Mouse (Mus musculus): Measurements from ENCODE around the gene Dydc1. TPM values are rescaled to one million over a fixed set of nuclear protein-coding genes. Genes with fewer than 3 reads are reported as not detected.

Dydc1 gene
- polyA plus RNA-seq, 1 experiment from 2014 or later: not detected

DNA sequence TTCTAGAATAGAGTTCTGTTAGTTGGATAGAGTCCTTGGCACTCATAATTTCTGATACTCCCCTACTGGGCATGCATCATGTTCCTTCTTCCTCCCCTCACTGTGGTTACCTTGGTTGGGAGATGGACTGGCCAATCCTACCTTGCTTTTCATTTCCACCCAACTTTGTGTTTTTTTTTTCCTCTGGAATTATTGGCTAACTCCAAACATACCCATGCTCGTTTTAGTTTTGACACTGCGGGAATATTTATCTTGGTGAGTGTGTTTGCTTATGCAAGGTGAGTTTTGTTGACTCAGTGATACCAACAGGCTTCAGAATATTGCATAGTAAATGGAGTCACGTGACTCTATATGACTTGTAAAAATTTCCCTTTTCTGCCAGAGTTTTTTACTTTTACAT is 28.0 kb downstream of the Dydc1 start:
- no peak overlapping the region for H3K4me3 ChIP-seq (replicated peaks)
- 88% methylated on average over 3 of the region's 3 CpGs for WGBS
- H3K27me3 ChIP-seq: no peaks in the 10 kb centered on the region
- H3K27ac ChIP-seq: no peak overlapping the region
- ATAC-seq (ENCODE audit: insufficient number of reproducible peaks, insufficient read depth, low FRiP score, low TSS enrichment, low read depth): no peak
- H3K4me2 ChIP-seq: no peak overlapping the region
- H3K4me1 ChIP-seq (replicated peaks): no peaks in the 10 kb centered on the region
- H3K9me3 ChIP-seq: no peaks in the 10 kb centered on the region
- no peak overlapping the region for H3K9ac ChIP-seq (replicated peaks)
- H3K36me3 ChIP-seq: no peaks in the 10 kb centered on the region

DNA sequence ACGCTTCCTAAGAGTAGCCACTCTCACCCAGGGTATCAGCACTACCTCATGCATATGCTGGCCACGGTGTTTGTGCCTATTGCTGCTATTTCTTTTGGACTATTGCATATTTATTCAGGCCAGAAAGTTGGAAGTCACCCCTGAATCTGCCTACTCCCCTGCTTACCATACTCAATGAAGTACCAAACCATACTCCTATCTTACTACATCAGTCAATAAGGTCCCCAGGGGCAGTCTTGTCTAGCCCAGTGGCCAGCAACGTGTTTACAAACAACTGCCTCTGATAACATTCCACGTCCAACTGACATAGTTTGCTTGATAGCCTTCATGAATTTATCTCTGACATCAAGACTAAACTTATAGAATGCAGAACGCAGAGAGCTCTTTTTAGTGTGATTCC is 28.5 kb downstream of the Dydc1 start:
- Histone ChIP-seq H3K27ac (no peak overlapping the region), H3K4me3 (replicated peaks) (no peak overlapping the region), H3K4me1 (replicated peaks) (no peaks in the 10 kb centered on the region), H3K9ac (replicated peaks) (no peak overlapping the region), H3K4me2 (no peak overlapping the region), H3K9me3 (no peaks in the 10 kb centered on the region), H3K36me3 (no peaks in the 10 kb centered on the region), H3K27me3 (no peaks in the 10 kb centered on the region)
- ATAC-seq (ENCODE audit: insufficient number of reproducible peaks, insufficient read depth, low FRiP score, low TSS enrichment, low read depth): no peak
- 87% methylated on average over 5 of the region's 5 CpGs for WGBS

GRCm38 (mm10) chr14:41102269-41102668 is 29.6 kb downstream of the Dydc1 start:
- no peaks in the 10 kb centered on the region for H3K27me3 ChIP-seq
- no peak overlapping the region for H3K4me2 ChIP-seq
- no peaks in the 10 kb centered on the region for H3K4me1 ChIP-seq (replicated peaks)
- no peak overlapping the region for H3K27ac ChIP-seq
- WGBS: 76% methylated on average over 2 of the region's 2 CpGs
- ATAC-seq (ENCODE audit: insufficient number of reproducible peaks, insufficient read depth, low FRiP score, low TSS enrichment, low read depth): no peak
- H3K9me3 ChIP-seq: no peaks in the 10 kb centered on the region
- H3K4me3 ChIP-seq (replicated peaks): no peak overlapping the region
- no peak overlapping the region for H3K9ac ChIP-seq (replicated peaks)
- H3K36me3 ChIP-seq: no peaks in the 10 kb centered on the region

DNA sequence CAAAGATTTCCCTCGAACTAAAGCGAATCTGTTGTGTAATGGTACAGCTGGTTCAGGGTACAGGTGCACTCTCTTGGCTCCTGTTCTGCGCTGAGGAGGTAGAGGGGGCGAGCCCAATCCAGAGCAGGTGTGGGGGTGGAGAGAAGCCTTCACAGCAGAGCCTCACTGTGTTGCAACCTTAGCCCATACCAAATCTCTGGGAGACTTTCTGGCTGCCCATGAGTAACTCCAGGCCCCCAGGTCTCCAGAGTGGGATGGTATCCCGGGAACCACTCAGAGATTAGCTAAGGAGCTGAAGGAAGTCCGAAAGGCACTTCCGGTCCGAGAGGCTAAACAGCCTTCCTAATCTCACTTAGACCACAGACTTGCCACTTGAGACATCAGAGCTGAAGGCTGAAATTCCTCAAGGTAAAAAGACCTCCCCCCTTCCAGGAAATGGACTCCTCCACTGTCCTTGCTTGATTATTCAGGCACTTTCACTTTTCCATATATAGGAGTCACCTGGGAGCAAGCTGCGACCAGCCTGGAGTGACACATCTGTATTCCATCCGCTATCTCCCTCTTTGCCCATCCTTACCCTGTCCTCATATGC is 32.2 kb downstream of the Dydc1 start, which contains the start of gene Mat1a:
Mat1a (plus strand) TSS at position 183 of the 592 bp plus-strand sequence.
- no peak within 1 kb of the TSS for H3K4me2 ChIP-seq
- H3K27me3 ChIP-seq: no peaks in the 10 kb centered on the region
- H3K4me1 ChIP-seq (replicated peaks): no peaks in the 10 kb centered on the region
- H3K4me3 ChIP-seq (replicated peaks): no peak within 1 kb of the TSS
- no peaks in the 10 kb centered on the region for H3K9me3 ChIP-seq
- no peak within 1 kb of the TSS for H3K27ac ChIP-seq
- WGBS: 74% methylated on average over 10 of the region's 10 CpGs
- H3K9ac ChIP-seq (replicated peaks): no peak within 1 kb of the TSS
- H3K36me3 ChIP-seq: no peaks in the 10 kb centered on the region
- no peak for ATAC-seq (ENCODE audit: insufficient number of reproducible peaks, insufficient read depth, low FRiP score, low TSS enrichment, low read depth)

DNA sequence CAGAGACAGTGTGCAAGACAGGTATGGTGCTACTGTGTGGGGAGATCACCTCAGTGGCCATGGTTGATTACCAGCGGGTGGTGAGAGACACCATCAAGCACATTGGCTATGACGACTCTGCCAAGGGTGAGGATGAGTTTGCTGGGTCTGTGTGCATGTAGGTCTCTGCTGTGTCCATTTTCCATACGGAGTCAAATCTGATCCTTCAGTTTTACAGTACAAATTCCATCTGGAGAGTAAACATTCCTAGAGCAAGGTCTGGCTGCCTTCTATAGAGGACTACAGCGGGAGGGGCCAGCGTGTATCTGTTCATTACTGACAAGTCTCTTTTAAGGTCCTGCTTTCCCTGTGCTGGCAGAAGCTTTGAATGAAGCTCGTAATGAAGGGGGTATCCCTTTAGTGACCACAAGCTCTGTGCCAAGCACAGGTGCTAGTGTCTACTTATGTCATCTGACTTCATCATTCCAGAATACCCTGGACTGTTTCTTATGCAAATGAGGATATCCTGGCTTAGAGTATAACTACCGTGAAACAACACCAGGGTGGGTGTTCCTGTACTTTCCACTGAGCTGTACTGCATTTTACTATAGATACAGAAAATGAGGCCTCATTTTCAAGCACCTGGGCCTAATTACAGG is 38.4 kb downstream of the Dydc1 start:
- no peak overlapping the region for H3K4me2 ChIP-seq
- no peaks in the 10 kb centered on the region for H3K36me3 ChIP-seq
- no peak for ATAC-seq (ENCODE audit: insufficient number of reproducible peaks, insufficient read depth, low FRiP score, low TSS enrichment, low read depth)
- H3K9me3 ChIP-seq: no peaks in the 10 kb centered on the region
- WGBS: 84% methylated on average over 7 of the region's 7 CpGs
- H3K4me3 ChIP-seq (replicated peaks): no peak overlapping the region
- no peak overlapping the region for H3K27ac ChIP-seq
- no peak overlapping the region for H3K9ac ChIP-seq (replicated peaks)
- H3K27me3 ChIP-seq: no peaks in the 10 kb centered on the region
- no peaks in the 10 kb centered on the region for H3K4me1 ChIP-seq (replicated peaks)

- H3K27me3 ChIP-seq: no peaks in the 10 kb centered on the region
- no peak for ATAC-seq (ENCODE audit: insufficient number of reproducible peaks, insufficient read depth, low FRiP score, low TSS enrichment, low read depth)
- H3K4me3 ChIP-seq (replicated peaks): no peak overlapping the region
- H3K9me3 ChIP-seq: no peaks in the 10 kb centered on the region
- H3K9ac ChIP-seq (replicated peaks): no peak overlapping the region
- no peaks in the 10 kb centered on the region for H3K4me1 ChIP-seq (replicated peaks)
- WGBS: 70% methylated on average over 4 of the region's 4 CpGs
- no peaks in the 10 kb centered on the region for H3K36me3 ChIP-seq
- no peak overlapping the region for H3K27ac ChIP-seq
- H3K4me2 ChIP-seq: no peak overlapping the region
Measured at GRCm38 (mm10) chr14:41112944-41113343, 40.2 kb downstream of the Dydc1 start.

- H3K4me2 ChIP-seq: no peak overlapping the region
- WGBS: 91% methylated on average over 3 of the region's 3 CpGs
- H3K9ac ChIP-seq (replicated peaks): no peak overlapping the region
- ATAC-seq (ENCODE audit: insufficient number of reproducible peaks, insufficient read depth, low FRiP score, low TSS enrichment, low read depth): no peak
- no peaks in the 10 kb centered on the region for H3K27me3 ChIP-seq
- no peak overlapping the region for H3K4me3 ChIP-seq (replicated peaks)
- no peak overlapping the region for H3K27ac ChIP-seq
- H3K4me1 ChIP-seq (replicated peaks): no peaks in the 10 kb centered on the region
- no peaks in the 10 kb centered on the region for H3K9me3 ChIP-seq
- no peaks in the 10 kb centered on the region for H3K36me3 ChIP-seq
Measured at GRCm38 (mm10) chr14:41116271-41116670, 43.6 kb downstream of the Dydc1 start.

DNA sequence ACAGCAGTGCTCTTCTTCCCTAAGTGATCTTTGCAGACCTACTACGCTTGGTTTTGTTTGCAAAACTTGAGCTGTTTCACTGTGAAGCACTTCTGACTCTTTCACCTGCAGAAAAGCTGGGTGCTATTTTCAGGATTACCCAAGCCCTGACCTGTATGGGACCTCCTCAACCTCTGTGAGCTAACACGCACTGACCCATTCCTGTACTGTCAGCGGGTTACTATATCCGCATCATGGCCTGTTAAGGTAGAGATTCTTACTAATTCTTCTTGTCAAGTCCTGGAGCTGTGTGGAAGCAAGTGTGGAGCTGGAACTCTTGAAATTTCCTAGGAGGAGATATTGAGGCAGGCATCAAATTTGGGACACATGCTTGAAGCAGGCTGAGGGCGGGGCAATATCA is 52.0 kb downstream of the Dydc1 start:
- Histone ChIP-seq H3K27me3 (no peaks in the 10 kb centered on the region), H3K4me2 (no peak overlapping the region), H3K36me3 (no peaks in the 10 kb centered on the region), H3K27ac (no peak overlapping the region), H3K4me1 (replicated peaks) (no peaks in the 10 kb centered on the region), H3K9ac (replicated peaks) (no peak overlapping the region), H3K4me3 (replicated peaks) (no peak overlapping the region), H3K9me3 (no peaks in the 10 kb centered on the region)
- ATAC-seq (ENCODE audit: insufficient number of reproducible peaks, insufficient read depth, low FRiP score, low TSS enrichment, low read depth): no peak
- WGBS: 90% methylated on average over 5 of the region's 5 CpGs

DNA sequence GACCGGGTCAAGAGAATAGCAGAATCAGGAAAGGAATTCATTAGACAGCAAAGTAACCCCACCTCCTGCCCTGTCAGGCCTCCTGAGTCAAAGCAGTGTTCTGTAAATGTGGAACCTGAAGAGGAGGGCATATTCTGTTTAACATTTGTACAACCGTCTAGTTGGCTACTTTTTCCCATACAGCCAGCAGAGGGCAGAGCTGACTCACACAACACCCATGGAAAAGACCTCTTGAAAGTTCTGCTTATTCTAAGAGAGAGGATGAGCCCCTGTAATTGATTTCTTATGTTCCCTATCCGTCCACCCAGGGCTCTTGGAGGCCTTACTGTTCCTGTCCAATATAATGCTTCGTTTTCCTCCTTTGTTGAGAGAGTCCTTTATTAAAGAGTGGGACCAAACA is 55.3 kb downstream of the Dydc1 start:
- no peak for ATAC-seq (ENCODE audit: insufficient number of reproducible peaks, insufficient read depth, low FRiP score, low TSS enrichment, low read depth)
- Histone ChIP-seq H3K27me3 (no peaks in the 10 kb centered on the region), H3K36me3 (no peaks in the 10 kb centered on the region), H3K4me3 (replicated peaks) (no peak overlapping the region), H3K4me2 (no peak overlapping the region), H3K27ac (no peak overlapping the region), H3K9ac (replicated peaks) (no peak overlapping the region), H3K4me1 (replicated peaks) (no peaks in the 10 kb centered on the region), H3K9me3 (no peaks in the 10 kb centered on the region)
- WGBS: 21% methylated on average over 4 of the region's 4 CpGs

DNA sequence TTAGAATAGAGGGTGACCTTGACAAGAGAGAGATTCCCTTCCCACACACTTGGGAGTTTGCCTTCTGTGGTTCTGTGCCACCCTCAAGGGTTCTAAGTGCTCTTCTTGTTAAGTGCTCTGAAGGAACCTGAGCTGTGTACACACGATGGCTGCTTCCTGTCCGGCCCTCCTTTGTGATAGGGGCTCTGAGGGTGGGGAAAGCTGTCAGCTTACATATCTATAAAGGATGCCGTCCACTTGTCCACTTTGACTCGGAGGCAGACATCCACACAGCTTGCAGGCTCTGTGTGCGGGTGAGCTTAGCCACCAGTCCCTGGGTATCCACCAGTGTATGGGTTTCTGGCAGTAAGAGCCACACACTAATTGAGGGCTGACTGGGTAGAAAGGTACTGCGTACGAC is 58.8 kb downstream of the Dydc1 start, which contains the start of gene Sftpa1:
Sftpa1 (plus strand) TSS at position 243 of the 400 bp plus-strand sequence.
- no peak within 1 kb of the TSS for H3K27ac ChIP-seq
- WGBS: 86% methylated on average over 7 of the region's 7 CpGs
- H3K4me3 ChIP-seq (replicated peaks): no peak within 1 kb of the TSS
- H3K9ac ChIP-seq (replicated peaks): no peak within 1 kb of the TSS
- H3K27me3 ChIP-seq: no peaks in the 10 kb centered on the region
- H3K4me2 ChIP-seq: no peak within 1 kb of the TSS
- no peaks in the 10 kb centered on the region for H3K4me1 ChIP-seq (replicated peaks)
- H3K9me3 ChIP-seq: no peaks in the 10 kb centered on the region
- ATAC-seq (ENCODE audit: insufficient number of reproducible peaks, insufficient read depth, low FRiP score, low TSS enrichment, low read depth): no peak
- no peaks in the 10 kb centered on the region for H3K36me3 ChIP-seq

DNA sequence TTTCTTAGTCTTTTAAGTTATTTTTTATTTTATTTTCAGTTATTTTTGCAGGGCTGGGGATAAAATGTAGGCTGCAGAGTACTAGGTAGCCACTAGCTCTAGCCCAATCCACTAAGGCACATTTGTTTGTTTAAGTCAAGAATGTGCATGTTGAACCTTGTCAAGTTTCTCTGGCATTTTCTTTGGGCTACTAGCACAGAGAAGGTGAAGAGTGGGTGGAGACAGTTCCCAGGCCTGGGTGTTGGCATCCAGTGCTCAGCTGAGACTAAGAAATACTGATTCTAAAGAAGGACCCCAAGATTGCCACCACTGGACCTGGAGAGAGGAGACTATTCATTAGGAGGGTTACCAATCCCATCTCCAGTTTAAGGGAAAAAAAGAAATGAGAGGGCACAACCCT is 64.3 kb downstream of the Dydc1 start:
- Histone ChIP-seq H3K27ac (no peak overlapping the region), H3K9me3 (no peaks in the 10 kb centered on the region), H3K27me3 (no peaks in the 10 kb centered on the region), H3K4me3 (replicated peaks) (no peak overlapping the region), H3K36me3 (no peaks in the 10 kb centered on the region), H3K4me2 (no peak overlapping the region), H3K4me1 (replicated peaks) (no peaks in the 10 kb centered on the region), H3K9ac (replicated peaks) (no peak overlapping the region)
- no peak for ATAC-seq (ENCODE audit: insufficient number of reproducible peaks, insufficient read depth, low FRiP score, low TSS enrichment, low read depth)

DNA sequence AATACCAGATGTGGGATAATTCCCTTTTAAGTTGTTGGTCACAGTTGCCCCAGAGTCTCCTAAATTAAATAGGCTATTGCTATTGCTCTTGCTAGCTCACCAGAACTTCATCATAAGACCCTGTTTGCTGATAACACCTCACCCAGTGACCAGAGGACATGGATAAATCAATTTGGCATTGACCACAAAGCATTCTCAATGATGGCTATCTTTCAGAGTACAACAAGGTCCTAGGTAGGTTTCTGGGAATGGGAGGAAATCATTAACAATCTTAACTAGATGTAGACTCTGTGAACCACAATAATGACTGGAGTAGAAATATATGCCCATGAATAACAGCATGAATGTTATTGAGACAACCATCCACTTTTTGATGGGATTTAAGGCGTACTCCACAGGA is 68.0 kb downstream of the Dydc1 start:
- no peaks in the 10 kb centered on the region for H3K27me3 ChIP-seq
- H3K9me3 ChIP-seq: no peaks in the 10 kb centered on the region
- 83% methylated on average over 1 of the region's 1 CpGs for WGBS
- no peak overlapping the region for H3K9ac ChIP-seq (replicated peaks)
- H3K4me1 ChIP-seq (replicated peaks): no peaks in the 10 kb centered on the region
- no peak for ATAC-seq (ENCODE audit: insufficient number of reproducible peaks, insufficient read depth, low FRiP score, low TSS enrichment, low read depth)
- H3K4me2 ChIP-seq: no peak overlapping the region
- H3K4me3 ChIP-seq (replicated peaks): no peak overlapping the region
- no peak overlapping the region for H3K27ac ChIP-seq
- H3K36me3 ChIP-seq: no peaks in the 10 kb centered on the region

All from limb, embryonic 12.5 days (tissue).